Mouse (Mus musculus) embryonic facial prominence, embryonic 10.5 days (tissue): ENCODE data around the gene Kcng4. TPM values are rescaled to one million over a fixed set of nuclear protein-coding genes. Genes with fewer than 3 reads are reported as not detected.

ENCODE experiments used
- DNase-seq: peaks from one replicate; pipeline ENCODE4 v3.0.0-alpha.2; 2017; ENCODE audit warnings: low spot score
- H3K27ac ChIP-seq: fragments of 300-500 bp; sonication (generic); replicated peaks from 2 replicates; pipeline ENCODE4 v1.5.1; 2016; ENCODE audit warnings: mild to moderate bottlenecking
- H3K27me3 ChIP-seq: fragments of 300-500 bp; sonication (generic); replicated peaks from 2 replicates; pipeline ENCODE4 v1.6.1; 2016; ENCODE audit warnings: low read depth, mild to moderate bottlenecking; ENCODE audit not compliant: poor library complexity, severe bottlenecking
- H3K36me3 ChIP-seq: fragments of 300-500 bp; sonication (generic); replicated peaks from 2 replicates; pipeline ENCODE4 v1.6.1; 2016; ENCODE audit warnings: mild to moderate bottlenecking, moderate library complexity
- H3K4me1 ChIP-seq: fragments of 300-500 bp; sonication (generic); 2 replicates; pipeline ENCODE4 v1.6.1; 2016
- H3K4me3 ChIP-seq: fragments of 300-500 bp; sonication (generic); 2 replicates; pipeline ENCODE4 v1.5.1; 2016; ENCODE audit warnings: mild to moderate bottlenecking, moderate library complexity
- H3K9me3 ChIP-seq: fragments of 300-500 bp; sonication (generic); 2 replicates; pipeline ENCODE4 v1.6.1; 2016; ENCODE audit warnings: mild to moderate bottlenecking
- WGBS: fragments of 180-500 bp; shearing (Covaris S2); methylation state at CpG from one replicate; pipeline ENCODE4 v1.1.7; 2016; 5-methylcytosine and 5-hydroxymethylcytosine counted together
- polyA plus RNA-seq: library from polyadenylated mRNA; unstranded; fragments of >200 nt; fragmentation: Nextera tagmentation; extraction: Ambion mirVana; gene quantifications from 2 replicates; pipeline ENCODE4 v1.2.1, GENCODE M21; 2016

Gene Kcng4
- polyA plus RNA-seq = 0.22 and 0.47 TPM in 2 replicates

GRCm38 (mm10) chr8:119635378-119635777 is at the start of gene Kcng4:
Gene Kcng4, minus strand, starts transcription at chr8:119635680.
- H3K36me3 ChIP-seq = no peaks in the 10 kb centered on the region
- H3K27me3 ChIP-seq = peaks cover 72% of the 10 kb centered on the region
- no peaks in the 10 kb centered on the region for H3K9me3 ChIP-seq
- H3K27ac ChIP-seq = 0 out of 2 replicates have a peak within 1 kb of the TSS, but pooled peaks have one; percentile 16
- no peak for DNase-seq
- 36% methylated on average over 6 of the region's 6 CpGs for WGBS
- peaks cover 59% of the 10 kb centered on the region for H3K4me1 ChIP-seq
- H3K4me3 ChIP-seq = no peak within 1 kb of the TSS

DNA sequence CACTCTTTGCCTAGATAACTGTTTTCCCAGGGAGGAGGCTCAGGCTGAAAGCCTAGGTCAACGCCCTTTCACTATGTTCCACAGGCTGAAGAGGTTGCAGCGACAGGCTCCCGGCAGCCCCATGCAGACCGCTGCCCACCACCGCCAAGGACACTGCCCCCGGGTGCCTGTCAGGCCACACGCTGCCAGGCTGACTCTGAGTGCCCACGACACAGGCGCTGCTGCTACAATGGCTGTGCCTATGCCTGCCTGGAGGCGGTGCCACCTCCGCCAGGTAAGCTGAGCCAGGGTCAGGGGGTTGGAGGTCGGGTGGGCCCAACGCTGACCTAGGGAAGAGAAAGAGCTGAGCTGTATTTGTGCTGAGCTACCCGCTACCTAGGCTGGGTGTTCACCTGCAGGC is 43.7 kb upstream of the Kcng4 start:
- no peak for DNase-seq
- no peaks in the 10 kb centered on the region for H3K9me3 ChIP-seq
- no peaks in the 10 kb centered on the region for H3K36me3 ChIP-seq
- no peak overlapping the region for H3K4me3 ChIP-seq
- 70% methylated on average over 14 of the region's 14 CpGs for WGBS
- no peak overlapping the region for H3K27ac ChIP-seq
- peaks cover 22% of the 10 kb centered on the region for H3K4me1 ChIP-seq
- peaks cover 10% of the 10 kb centered on the region; the same call in 1 of the 2 replicates for H3K27me3 ChIP-seq

- Histone ChIP-seq H3K27ac (no peak overlapping the region), H3K36me3 (no peaks in the 10 kb centered on the region), H3K4me1 (peaks cover 22% of the 10 kb centered on the region), H3K9me3 (no peaks in the 10 kb centered on the region), H3K27me3 (peaks cover 10% of the 10 kb centered on the region; the same call in 1 of the 2 replicates), H3K4me3 (peak overlapping the region; percentile 47)
- WGBS = 7% methylated on average over 18 of the region's 18 CpGs
- DNase-seq = peak; percentile 71
Measured at GRCm38 (mm10) chr8:119678138-119678843, 42.8 kb upstream of the Kcng4 start.

DNA sequence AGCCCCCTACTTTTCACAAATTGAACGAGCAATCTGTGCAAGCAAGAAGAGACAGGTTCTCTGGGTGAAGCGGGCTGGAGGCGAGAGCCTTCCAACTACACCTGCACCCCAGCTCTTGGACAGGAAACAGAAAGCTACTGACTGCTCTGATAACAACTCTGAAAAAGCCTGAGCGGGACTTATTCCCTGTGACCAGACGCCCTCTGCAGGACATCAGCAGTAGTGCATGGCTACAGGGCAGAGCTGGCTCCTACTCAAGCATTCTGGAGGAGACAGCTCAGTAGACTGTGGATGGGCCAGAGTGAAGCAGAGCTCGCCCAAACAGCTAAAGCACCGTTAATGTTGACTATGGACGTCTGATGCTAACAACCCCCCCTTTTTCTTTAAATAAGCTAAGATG is 40.9 kb upstream of the Kcng4 start:
- 28% methylated on average over 8 of the region's 8 CpGs for WGBS

DNA sequence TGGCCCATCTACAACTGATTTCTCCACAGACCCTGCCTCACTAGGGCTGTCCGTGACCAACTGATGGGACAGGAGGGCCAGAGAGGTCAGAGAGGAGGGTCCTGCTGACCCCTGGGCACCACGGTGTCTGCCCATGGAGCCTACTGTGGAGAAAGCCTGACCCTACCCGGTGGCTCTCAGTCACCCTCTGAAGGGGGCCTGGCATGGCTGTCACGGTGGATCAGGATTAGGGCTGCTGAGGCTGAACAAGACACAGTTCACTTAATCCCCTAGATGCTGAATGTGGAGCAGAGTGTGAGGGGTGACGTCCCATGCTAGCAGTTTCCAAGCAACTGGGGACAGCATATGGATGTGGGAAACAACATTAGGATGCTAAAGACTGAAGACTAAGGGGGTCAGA is 40.0 kb upstream of the Kcng4 start:
- H3K4me1 ChIP-seq = peaks cover 26% of the 10 kb centered on the region
- H3K27ac ChIP-seq = no peak overlapping the region
- DNase-seq = no peak

More for the DNA sequence above, 40.9 kb upstream of the Kcng4 start:
- Histone ChIP-seq H3K27ac (no peak overlapping the region), H3K4me1 (peaks cover 22% of the 10 kb centered on the region), H3K27me3 (peaks cover 10% of the 10 kb centered on the region; the same call in 1 of the 2 replicates), H3K9me3 (no peaks in the 10 kb centered on the region), H3K36me3 (no peaks in the 10 kb centered on the region), H3K4me3 (no peak overlapping the region)
- peak; percentile 87 for DNase-seq

GRCm38 (mm10) chr8:119673976-119674555 is 38.6 kb upstream of the Kcng4 start:
- 78% methylated on average over 11 of the region's 11 CpGs for WGBS
- H3K27ac ChIP-seq = no peak overlapping the region
- no peaks in the 10 kb centered on the region for H3K9me3 ChIP-seq
- peaks cover 27% of the 10 kb centered on the region for H3K4me1 ChIP-seq
- no peak overlapping the region for H3K4me3 ChIP-seq
- H3K27me3 ChIP-seq = no peaks in the 10 kb centered on the region
- DNase-seq = no peak
- no peaks in the 10 kb centered on the region for H3K36me3 ChIP-seq

More for the DNA sequence above, 40.0 kb upstream of the Kcng4 start:
- Histone ChIP-seq H3K27me3 (peaks cover 10% of the 10 kb centered on the region; the same call in 1 of the 2 replicates), H3K36me3 (no peaks in the 10 kb centered on the region), H3K4me3 (no peak overlapping the region), H3K9me3 (no peaks in the 10 kb centered on the region)
- 65% methylated on average over 5 of the region's 5 CpGs for WGBS

DNA sequence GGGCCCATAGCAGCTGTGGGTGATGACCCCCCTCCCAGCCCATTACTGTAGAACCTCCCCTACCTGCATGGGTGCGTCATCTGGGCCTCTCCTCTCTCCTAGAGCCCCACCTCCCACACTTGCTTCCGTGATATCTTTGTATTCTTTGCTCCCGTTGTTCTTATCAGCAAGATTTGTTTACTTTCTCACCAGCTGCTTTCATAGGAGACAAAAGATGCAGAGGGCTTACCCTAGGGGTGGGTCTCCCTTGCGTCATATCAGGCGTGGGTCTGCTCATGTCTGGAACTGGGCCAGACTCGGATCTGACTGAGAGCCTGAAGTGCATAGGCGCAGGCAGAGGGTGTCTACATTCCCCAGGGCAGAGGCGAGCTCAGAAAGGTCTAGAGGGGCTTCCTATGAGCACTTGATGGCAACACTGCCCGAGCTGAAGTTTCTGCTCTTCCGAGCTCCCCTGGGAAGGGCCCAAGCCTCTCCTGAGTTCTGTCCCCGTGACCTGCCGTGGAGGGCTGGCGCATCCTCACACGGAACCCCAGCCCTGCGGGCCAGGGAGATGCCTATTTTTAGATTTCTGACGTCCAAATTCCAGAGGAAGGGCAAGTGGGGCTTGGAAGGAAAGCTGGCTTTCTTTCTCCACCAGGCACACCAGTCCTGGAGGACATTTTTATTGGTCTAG is 35.1 kb upstream of the Kcng4 start:
- Histone ChIP-seq H3K9me3 (no peaks in the 10 kb centered on the region), H3K36me3 (no peaks in the 10 kb centered on the region), H3K4me3 (no peak overlapping the region), H3K27me3 (peaks cover 25% of the 10 kb centered on the region), H3K4me1 (peaks cover 37% of the 10 kb centered on the region), H3K27ac (no peak overlapping the region)
- WGBS = 70% methylated on average over 16 of the region's 16 CpGs
- DNase-seq = no peak

- WGBS = 53% methylated on average over 12 of the region's 12 CpGs
- 0 out of 2 replicates have a peak overlapping the region, but pooled peaks have one; percentile 26 for H3K27ac ChIP-seq
- H3K27me3 ChIP-seq = peaks cover 29% of the 10 kb centered on the region
- H3K4me1 ChIP-seq = peaks cover 46% of the 10 kb centered on the region
- peak; percentile 42 for DNase-seq
- H3K9me3 ChIP-seq = no peaks in the 10 kb centered on the region
- no peaks in the 10 kb centered on the region for H3K36me3 ChIP-seq
- no peak overlapping the region for H3K4me3 ChIP-seq
Measured at GRCm38 (mm10) chr8:119669284-119669683, 33.8 kb upstream of the Kcng4 start.

DNA sequence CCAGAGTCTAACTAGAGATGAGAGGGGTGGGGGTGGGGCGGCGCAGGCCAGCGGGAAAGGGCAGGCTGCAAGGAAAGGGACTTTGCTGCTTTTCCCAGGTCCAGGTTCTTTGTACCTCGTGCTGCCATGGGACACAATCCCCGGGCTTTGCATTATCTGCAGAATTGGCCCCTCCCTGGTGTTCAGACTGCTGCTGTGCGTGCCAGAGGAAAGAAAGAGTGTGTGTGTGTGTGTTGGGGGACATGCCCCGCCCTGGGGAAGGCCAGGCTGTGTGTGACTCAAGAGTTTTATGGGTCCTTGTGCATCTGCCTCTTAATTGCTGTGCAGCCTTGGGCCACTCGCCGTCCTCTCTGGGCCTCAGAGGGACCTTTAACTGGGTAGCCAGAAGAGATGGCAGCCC is 33.0 kb upstream of the Kcng4 start:
- no peak overlapping the region for H3K27ac ChIP-seq
- H3K4me1 ChIP-seq = peaks cover 54% of the 10 kb centered on the region
- peaks cover 29% of the 10 kb centered on the region for H3K27me3 ChIP-seq
- no peak for DNase-seq
- H3K36me3 ChIP-seq = no peaks in the 10 kb centered on the region
- WGBS = 66% methylated on average over 9 of the region's 9 CpGs
- H3K9me3 ChIP-seq = no peaks in the 10 kb centered on the region
- no peak overlapping the region for H3K4me3 ChIP-seq

- peaks cover 29% of the 10 kb centered on the region for H3K27me3 ChIP-seq
- H3K9me3 ChIP-seq = no peaks in the 10 kb centered on the region
- H3K4me1 ChIP-seq = peaks cover 72% of the 10 kb centered on the region
- H3K36me3 ChIP-seq = no peaks in the 10 kb centered on the region
- no peak within 1 kb of the TSS; the same call in 1 of the 2 replicates for H3K27ac ChIP-seq
- DNase-seq = no peak
- WGBS = 15% methylated on average over 14 of the region's 14 CpGs
- H3K4me3 ChIP-seq = no peak within 1 kb of the TSS
Measured at GRCm38 (mm10) chr8:119666219-119666951, 30.9 kb upstream of the Kcng4 start, which contains the start of gene Wfdc1. Gene Wfdc1, plus strand, starts transcription at chr8:119666365.

DNA sequence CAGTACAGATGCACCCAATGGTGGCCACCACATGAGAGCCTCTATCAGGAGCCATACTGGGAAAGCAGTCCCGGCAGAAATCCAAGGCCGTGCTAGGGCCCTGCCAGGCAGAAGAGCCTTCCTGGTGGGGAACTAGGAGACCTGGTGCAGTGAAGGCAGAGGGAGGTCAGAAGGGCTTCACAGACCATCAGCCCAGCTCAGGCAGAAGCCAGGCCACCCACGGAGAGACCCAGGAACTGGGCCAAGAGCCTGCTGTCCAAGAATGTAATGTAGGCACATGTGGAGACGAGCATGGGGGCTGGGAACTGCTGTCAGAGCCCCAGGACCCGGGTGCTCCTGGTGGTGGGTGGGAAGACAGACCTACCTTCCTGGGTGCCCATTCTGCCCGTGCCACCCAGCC is 29.8 kb upstream of the Kcng4 start:
- 76% methylated on average over 6 of the region's 6 CpGs for WGBS
- Histone ChIP-seq H3K27ac (no peak overlapping the region; the same call in 1 of the 2 replicates), H3K9me3 (no peaks in the 10 kb centered on the region), H3K27me3 (peaks cover 29% of the 10 kb centered on the region), H3K4me3 (no peak overlapping the region), H3K36me3 (no peaks in the 10 kb centered on the region), H3K4me1 (peaks cover 78% of the 10 kb centered on the region)
- no peak for DNase-seq

GRCm38 (mm10) chr8:119663440-119663839 is 28.0 kb upstream of the Kcng4 start:
- Histone ChIP-seq H3K9me3 (no peaks in the 10 kb centered on the region), H3K27me3 (peaks cover 29% of the 10 kb centered on the region), H3K4me3 (no peak overlapping the region), H3K4me1 (peaks cover 79% of the 10 kb centered on the region), H3K27ac (no peak overlapping the region), H3K36me3 (no peaks in the 10 kb centered on the region)
- 41% methylated on average over 11 of the region's 11 CpGs for WGBS
- no peak for DNase-seq
